Mouse (Mus musculus): ENCODE measurements around the gene Mrps18a.

Mrps18a gene

DNA sequence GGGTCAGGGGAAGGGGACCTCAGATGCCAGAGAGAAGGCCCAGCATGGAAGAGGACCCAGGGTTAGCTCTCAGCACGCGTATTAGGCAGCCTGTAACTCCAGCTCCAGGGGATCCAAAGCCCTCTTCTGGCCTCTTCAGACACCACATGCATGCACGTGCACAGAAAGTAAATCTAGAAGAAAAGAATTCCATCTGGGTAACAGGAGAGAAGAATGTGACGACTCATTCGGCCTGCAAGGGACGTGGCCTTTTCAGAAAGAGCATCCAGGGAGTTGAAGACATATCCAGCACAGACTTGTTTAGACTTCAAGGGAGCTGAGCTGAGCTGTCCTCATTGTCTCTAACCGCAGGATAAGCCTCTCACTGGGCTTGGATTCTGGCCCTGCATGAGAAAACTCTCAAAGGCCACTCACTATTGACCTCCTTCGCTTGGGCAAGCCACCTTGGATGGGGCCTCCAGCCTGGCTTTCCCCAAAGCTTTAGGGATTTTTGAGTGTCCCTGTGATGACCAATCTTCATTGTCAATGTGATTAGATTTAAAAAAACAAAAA is 8.1 kb upstream of the Mrps18a start:
- DNase-seq = no peak

DNA sequence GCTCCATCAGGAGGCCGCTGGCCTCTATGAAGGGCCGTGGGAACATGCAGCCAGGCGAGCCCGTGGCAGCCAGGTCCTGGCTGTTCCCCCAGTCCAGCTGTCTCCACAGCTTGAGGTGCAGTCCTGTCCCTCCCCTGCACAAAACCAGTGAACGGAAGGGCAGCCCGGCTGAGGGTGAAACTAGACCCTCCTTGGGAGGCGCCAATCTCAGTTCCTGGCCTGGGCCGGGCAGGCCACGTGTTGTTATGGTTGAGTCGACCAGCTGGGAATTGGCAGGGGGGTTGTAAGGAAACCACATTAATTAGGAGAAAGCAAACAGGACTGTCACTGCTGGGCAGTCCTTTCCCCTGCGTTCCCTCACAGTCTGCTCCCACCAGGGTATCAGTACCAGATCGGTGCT is 6.3 kb upstream of the Mrps18a start:
- DNase-seq = no peak

DNA sequence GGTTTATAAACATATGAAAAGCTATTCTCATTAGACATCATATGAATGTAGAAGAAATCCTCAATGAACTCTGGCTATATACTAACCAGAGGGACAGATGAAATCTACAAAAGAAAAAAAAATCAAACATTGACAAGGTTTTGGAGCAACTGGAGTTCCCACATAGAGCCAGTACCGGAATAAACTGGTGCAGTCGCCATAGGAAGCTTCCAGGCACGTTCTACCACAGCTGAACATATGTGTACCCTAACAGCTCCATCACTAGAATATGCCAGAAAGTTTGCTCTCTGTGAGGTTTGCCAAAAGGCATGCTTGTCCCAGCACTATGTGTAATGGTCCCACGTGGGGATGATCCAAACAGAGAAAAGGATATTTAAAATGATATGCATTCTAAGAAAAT is 2.5 kb upstream of the Mrps18a start:
- no peak for DNase-seq

DNA sequence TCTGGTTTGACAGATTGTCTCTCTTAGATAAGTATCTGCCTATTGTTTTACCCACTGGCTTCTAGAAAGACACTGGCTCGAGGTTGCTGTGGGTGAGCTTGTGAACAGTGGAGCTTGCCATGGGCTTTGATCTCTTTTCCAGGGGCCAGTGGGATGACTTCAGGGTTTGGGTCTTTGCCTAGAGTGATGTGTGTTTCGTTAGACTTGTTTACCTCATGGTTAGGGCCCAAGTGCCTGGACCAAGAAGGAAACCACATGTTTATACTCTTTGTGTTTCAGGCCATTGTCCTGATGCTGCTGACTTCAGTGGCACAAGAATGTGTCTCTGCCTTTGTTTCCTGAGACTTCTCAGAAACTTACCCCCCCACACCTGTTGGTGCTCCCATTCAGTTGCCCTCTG is 4.7 kb downstream of the Mrps18a start:
- no peak for DNase-seq

DNA sequence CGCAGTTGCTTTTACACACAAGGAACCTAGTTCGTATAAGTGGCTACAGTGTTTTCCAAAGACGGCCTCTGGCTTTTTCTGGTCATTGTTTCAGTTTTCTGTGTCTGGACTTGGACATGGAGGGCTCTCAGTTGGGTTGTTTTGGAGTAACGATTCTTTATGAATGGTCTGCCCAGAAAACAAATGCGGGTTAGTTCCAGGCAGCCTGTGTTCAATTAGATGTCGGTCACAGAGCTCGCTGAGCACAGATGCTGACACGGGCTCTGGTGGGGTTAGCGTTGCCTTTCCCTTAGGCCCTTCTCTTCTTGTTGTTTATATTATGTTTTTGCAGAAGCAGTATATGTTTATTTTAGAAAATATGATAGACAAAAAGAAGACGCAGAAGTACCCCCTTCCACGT is 5.4 kb downstream of the Mrps18a start:
- DNase-seq = no peak

DNA sequence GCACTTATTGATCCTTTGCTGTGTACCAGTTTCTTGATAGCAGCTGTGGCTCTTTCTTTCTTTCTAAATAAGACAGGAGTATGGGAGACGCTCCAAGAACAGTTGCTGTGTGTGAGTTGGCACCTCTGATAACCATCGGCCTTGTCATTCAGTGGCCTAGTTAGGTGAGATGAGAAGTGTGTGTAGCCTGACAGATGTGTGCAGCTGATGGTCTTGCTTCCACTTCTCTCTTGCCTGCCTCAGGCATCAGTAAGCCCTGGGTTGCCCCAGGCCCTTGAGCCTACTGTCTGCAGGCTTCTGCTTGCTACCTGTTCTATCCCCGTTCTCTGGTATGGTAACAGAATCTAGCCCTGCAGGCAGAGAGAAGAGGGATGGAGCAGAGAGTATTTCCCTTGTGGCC is 6.1 kb downstream of the Mrps18a start:
- DNase-seq = no peak

DNA sequence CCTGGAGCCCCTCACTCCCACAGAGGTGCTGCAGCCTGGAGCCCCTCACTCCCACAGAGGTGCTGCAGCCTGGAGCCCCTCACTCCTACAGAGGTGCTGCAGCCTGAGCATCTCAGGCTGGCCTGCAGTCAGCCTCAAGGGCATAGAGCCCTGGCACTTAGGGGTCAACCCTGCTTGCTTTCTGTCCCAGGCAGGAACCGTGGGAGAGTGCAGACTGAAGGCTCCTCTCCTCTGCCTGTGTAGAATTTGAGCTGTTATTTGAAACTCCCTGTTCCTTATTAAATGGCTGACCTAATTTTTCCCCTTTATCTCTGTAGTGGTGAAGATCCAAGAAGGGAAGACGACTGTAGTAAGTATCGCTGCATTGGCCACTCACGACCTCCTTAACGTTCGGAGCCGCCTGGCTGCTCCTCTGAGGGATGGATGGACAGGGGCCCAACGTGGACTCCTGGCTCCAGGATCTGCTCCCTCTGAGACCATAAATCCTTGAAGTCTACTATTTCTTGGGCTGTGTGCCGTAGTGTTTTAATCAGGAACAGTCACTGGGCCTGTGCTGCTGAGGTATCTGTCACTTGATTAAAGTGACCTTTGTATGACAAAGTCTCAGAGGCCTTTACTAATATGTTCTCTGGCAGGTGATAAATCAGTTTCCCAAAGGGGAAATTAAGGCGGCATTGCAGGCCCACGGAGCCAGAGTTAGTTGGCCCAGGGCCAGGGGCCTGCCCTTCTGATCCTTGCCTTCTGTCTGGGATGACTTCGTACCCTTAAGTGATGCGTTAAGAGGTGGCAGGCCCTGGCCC is 7.0 kb downstream of the Mrps18a start:
- DNase-seq = no peak

DNA sequence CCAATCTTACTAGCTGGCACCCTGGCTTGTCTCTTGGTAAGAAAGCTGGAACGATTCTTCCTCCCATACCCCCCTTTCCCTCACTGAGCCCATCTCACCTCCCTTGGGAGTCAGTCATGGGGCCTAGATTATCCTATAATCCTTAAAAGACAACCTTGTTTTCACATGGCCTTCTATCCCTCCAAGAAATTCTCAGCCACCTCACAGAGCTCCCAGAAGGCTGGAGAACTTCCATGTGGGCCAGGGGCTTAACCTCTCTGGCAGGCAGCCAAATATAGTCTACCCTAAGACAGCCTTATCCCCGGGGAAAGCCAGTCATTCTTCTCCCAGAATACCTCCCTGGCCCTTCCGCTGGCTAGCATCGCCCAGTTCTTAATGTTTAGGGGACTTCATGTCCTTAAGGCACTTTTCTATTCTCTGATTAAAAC is 7.7 kb downstream of the Mrps18a start:
- DNase-seq = no peak

DNA sequence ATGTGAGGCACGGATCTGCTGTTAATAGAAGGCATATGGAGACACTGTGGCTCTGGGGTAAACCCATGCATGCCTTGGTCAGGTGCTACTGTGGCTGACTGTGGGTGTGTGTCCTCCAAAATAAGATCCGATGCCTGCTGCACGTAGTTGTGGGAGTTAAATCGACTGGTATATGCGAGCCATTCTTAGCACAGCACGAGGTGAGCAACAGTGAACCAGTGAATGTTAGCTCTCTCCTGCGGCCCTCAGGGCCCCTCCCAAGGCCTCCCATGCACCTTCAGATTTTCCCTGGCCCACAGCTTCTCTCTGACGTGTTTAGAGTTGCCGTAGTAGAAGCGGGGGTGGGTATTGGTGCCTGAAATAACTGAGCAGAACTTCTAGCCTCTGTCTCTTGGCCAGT is 8.9 kb downstream of the Mrps18a start:
- DNase-seq = no peak

DNA sequence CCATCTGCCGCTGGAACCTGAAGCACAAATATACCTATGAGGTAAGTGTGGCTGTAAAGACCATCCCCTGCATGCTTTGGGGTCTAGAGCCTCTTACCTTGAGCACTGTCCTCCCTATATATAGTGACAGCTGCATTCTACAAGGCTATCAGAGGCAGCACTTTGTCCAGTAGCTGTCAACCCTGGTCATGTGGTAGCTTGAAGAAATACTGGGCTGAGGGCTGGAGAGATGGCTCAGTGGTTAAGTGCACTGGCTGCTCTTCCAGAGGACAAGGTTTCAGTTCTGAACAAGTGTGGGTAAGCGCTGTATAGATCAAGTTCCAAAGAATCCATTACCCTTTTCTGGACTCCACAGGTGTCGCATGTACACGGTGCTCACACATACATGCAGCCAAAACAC is 12.0 kb downstream of the Mrps18a start:
- DNase-seq = no peak

DNA sequence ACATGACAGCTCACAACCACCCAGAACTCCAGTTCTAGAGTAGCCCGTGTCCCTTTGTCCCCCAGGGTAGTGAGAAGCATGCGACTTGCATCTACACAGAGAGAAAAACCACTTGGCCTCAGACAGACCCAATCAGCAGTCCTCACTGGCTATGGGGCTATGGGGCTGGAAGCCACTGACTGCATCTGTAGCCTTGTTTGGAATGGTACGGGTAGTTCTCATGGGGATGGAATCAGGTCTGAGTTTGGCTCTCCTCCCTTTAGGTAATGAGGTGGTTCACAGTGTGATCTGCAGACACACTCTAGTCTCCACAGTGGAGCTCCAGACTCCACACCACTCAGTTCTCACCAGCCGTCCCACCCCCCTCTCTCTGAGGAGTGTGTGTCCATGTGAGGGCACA is 12.5 kb downstream of the Mrps18a start:
- no peak for DNase-seq

DNA sequence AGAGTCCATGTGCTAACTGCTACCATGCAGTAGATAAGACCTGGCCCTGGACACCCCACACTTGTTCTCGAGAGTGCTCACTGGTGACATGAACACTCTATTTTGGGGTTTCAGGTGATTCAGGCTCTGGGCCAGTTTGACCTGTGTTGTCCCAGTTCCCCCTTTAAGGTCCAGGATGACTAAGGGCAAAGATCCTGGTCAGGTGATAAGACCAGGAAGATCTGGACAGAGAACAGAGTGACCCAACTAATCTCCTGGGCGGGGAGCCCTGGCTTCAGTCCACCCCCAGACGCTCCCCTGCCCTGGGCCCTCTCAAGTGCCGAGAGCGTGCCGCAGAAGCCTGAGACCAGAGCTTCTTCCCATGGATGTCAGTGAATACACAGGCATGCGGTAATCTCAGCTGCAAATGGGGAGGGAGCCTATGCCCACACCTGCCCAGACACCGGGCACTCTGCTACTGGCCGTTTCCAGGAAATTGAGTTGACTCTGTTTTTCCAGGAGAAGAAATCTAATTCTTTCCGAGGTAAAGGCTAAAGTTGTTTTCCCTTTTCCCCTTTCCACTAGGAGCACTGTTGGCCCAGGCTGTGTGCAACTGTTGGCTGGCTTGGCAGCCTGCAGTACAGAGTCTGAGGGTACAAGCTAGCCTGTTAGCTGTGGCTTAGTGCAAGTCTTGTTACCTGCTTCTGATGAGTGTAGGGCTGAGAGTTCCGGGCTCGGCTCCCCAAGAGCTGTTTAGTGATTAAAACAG is 13.3 kb downstream of the Mrps18a start:
- DNase-seq = no peak

DNA sequence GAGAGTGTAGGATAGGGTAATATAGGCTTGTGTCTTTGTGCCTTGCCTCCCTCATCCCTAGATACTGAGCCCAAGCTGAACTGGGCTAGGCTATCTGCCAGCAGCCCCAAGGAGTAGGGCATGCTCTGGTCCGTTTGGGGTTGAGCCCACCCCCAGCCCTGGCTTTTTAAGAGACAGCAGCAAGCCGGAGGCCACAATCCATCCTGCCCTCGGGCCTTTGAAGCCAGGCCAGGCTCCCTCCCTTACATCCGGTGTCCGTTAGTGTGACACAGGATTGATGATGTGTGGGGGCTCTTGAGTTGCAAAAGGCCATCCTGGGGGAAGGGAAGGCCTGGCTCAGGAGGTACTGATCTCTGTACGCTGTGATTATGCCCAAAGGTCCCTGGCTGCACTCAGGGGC is 15.8 kb downstream of the Mrps18a start:
- DNase-seq = no peak

DNA sequence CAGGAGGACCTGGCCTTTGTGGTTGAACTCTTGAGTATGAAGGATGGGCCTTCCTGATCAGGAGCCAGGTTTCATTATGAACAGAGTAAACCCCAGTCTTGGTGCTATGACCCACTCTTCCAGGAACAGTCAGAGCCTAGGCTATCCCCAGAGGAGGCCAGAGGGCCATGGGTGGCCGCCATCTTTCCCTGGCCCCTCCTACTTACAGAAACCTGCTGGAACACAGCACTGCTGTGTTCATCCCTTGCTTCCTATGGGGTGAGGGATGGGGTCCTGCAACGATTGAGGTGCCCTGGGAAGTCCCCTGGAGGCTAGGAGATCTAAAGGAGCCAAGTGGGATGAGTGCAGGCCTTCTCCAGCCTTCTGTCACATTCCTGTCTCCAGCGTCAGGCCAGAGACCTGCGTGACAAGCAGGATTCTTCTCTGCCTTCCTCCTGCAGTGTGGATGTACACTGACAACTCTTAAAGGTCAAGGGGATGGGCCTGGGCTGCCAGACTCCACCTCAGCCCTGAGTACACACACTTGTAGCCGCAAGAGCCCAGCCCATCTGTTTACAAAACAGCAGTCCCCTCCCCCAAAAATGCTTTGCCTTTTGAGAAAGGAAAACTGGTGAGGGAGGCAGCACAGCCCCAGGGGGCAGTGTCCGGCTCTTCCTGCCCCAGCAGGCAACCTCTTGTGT is 17.2 kb downstream of the Mrps18a start:
- no peak for DNase-seq

DNA sequence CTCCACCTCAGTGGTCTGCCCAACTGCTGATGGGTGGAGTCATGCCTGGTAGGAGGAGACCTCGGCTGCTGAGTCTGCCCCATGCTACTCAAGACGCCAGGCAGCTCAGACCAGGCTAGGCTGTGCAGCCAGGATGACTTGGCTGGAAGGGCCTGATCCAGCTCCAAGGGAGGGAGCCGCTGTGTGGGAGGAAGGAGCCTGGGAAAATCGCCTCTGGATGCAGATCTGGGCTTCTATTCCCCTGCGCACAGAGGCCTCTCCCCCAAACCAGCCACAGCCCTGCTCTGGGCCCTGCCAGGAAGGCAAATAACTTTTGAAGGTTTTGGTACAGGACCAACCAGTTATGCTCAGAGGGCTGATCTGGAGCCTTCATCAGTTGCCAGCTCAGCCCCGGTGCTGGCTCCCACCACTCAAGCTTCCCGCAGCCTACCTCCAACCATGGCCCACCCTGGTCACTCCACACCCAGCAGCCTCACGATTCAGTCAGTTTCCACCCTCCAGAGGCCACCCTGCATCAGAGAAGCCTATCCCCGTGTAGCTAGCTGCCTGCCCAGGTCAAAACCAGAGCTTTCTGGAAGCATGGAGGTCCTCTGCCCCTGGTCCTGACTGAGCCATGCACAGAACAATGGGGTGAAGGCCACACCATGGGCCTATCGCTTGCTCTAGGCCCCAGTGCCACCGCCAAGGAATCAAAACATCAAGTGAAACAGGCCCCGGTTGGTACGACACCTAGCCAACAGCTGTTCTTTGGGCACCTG is 19.1 kb downstream of the Mrps18a start:
- no peak for DNase-seq

DNA sequence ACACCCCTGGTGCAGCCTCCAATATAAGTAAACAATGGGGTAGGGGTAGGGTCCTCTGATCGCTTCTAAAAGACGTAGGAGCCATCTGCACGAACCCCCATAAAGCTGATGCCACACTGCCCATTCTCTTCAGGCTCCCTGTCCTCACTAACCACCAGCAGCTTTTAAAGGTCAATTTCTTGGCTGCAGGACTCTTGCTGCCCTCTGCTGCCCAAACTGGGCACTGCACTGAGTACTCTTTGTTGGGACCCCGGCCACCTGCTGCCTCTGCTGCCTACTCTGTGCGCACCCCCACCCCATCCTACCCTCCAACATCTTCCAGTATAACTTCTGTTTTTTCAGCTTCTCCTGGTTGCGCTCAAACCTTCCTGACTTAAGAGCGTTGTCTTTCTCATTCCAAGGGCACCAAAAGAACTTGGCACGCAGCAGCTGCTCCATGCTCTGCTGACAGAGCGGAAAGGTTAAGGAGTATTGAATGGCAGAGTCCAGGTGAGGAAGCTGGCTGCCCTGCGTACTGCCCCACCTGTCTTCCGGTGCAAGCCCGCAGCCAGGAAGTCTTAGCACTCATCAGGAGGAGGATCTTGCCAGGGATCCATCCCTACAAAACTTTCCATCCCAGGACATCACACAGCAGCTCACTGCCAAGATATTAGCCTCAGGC is 21.4 kb downstream of the Mrps18a start:
- peak; percentile 63 for DNase-seq

DNA sequence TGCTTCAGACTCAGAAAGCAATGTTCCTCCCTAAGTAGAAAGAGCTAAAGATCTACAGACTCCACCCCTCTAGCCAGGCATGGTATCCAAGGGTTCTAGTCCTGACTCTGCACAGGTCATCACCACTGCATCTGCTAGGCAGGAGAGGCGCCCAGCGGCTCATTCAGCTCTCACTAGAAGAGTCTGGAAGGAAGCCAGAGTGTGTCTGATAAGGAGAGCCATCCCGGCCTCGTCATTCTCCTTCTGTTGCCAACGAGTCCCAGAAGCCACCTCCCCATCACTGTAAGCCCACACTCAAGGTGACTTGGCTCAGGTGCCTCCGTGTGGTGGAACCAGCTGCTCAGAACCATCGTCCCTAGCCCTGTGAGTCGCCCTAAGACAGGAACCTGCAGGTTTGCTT is 22.1 kb downstream of the Mrps18a start:
- DNase-seq = no peak

DNA sequence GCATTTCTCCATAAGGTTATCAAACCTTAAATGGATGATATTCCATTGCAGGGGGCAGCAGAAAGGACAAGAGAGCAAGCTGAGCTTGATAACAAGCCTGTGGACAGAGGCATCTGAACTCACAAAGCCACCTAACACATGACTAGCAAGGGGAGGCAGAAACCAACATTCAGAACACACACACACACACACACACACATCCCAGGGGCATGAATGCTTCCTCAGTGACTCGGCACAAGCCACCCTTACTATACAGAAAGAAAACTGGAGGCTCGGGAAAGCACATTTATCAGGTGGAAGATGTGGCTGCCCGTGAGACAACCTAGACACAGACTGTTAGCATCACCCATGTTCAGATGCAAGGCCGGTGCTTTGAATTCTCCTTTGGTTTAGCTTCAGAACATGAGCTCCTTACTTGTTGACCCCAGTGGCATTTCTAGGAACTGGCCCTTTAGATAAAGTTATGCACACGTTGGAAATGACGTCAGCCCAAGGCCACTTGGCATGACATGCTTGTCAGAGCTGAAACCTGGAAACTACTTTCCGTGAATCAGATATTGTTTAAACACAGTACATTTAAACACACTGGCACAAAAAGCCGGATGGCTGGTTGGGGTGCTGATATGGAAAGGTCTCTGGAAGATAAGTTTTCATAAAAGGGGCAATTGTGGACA is 27.9 kb downstream of the Mrps18a start:
- no peak for DNase-seq

DNA sequence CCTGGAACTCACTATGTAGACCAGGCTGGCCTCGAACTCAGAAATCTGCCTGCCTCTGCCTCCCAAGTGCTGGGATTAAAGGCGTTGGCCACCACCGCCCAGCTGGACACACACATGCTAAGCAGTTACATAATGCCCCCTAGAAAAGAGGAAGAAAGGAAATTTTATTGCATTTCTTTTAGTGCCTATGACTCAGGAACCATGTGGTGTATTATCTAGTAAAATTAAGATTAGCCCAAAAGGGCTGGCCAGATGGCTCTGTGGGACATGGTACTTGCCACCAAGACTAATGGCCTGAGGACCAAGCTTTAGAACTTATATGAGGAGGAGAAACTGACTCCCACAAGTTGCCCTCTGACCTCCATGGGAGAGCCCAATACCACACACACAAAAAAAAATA is 29.1 kb downstream of the Mrps18a start:
- DNase-seq = no peak

DNA sequence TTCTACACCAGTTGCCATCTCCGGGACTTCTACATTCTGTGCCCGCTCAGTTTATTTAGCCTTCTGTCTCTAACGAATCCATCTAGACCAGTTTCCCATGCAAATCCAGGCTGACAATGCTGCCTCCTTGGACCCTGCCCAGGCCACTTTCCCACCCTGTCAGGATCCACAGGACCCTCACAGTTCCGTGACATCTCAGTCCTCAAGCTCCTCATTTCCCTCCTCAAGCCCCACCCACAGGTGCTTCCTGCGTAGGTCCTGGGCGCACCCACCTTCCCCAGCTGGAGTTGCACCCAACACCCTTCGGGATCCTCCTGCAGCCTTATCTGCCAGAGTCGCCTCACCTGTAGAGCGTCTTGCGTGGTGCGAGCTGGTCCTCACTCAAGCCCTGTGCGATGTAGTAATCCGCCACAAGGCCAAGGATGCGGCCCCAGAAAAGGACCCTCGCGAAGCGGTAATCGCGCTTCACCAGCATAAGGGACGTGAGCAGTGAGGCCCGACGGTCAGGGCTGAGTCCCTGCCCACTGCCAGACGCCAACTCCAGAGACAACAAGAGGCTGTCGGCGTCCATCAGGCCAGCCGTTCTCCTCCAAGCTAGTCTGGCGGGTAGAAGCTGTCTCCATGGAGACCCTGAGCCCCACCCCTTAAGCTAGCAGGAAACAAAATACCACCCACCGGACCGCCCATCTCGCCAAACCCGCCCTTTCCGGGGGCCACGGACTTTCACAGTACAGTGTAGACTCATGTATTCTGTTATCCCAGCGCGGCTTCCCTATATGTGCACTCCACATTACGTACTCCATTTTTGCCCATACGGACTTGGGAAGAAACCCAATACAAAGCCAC is 33.0 kb downstream of the Mrps18a start, which contains the start of gene Rsph9:
Rsph9 (minus strand) TSS at position 639 of the 846 bp plus-strand sequence.
- DNase-seq = no peak

All from cerebellum, adult 11 months (tissue).